Mouse (Mus musculus) liver, embryonic 13.5 days (tissue): Measurements from ENCODE around the gene Defb23. TPM values are rescaled to one million over a fixed set of nuclear protein-coding genes. Genes with fewer than 3 reads are reported as not detected.

Experiments used
- ATAC-seq: fragments of 200-750 bp; cut with Nextera tagmentation; 2 replicates; pipeline ENCODE4 v1.8.0; 2017; ENCODE audit warnings: low read depth, mild to moderate bottlenecking, moderate number of reproducible peaks, moderate library complexity
- DNase-seq: peaks from one replicate; pipeline ENCODE4 v3.0.0; 2022
- H3K27ac ChIP-seq: fragments of 300-500 bp; sonication (generic); 2 replicates; pipeline ENCODE4 v1.5.1; 2015; ENCODE audit warnings: moderate library complexity, mild to moderate bottlenecking, inconsistent platforms
- H3K27me3 ChIP-seq: fragments of 300-500 bp; sonication (generic); 2 replicates; pipeline ENCODE4 v1.6.1; 2015; ENCODE audit warnings: mild to moderate bottlenecking, inconsistent platforms
- H3K36me3 ChIP-seq: fragments of 300-500 bp; sonication (generic); 2 replicates; pipeline ENCODE4 v1.6.1; 2015; ENCODE audit warnings: mild to moderate bottlenecking, inconsistent platforms
- H3K4me1 ChIP-seq: fragments of 300-500 bp; sonication (generic); replicated peaks from 2 replicates; pipeline ENCODE4 v1.6.1; 2015; ENCODE audit warnings: inconsistent platforms
- H3K4me2 ChIP-seq: fragments of 300-500 bp; sonication (generic); 2 replicates; pipeline ENCODE4 v1.6.1; 2015; ENCODE audit warnings: inconsistent platforms, mild to moderate bottlenecking, moderate library complexity
- H3K4me3 ChIP-seq: fragments of 300-500 bp; sonication (generic); replicated peaks from 2 replicates; pipeline ENCODE4 v1.5.1; 2015; ENCODE audit warnings: mild to moderate bottlenecking, inconsistent platforms
- H3K9ac ChIP-seq: fragments of 300-500 bp; sonication (generic); 2 replicates; pipeline ENCODE4 v1.6.1; 2015; ENCODE audit warnings: mild to moderate bottlenecking, inconsistent platforms
- H3K9me3 ChIP-seq: fragments of 300-500 bp; sonication (generic); replicated peaks from 2 replicates; pipeline ENCODE4 v1.6.1; 2016; ENCODE audit warnings: inconsistent platforms
- WGBS: fragments of 180-500 bp; shearing (Covaris S2); methylation state at CpG from one replicate; pipeline ENCODE4 v1.1.7; 2015; ENCODE audit not compliant: insufficient replicate concordance; 5-methylcytosine and 5-hydroxymethylcytosine counted together
- polyA plus RNA-seq: library from polyadenylated mRNA; unstranded; fragments of >200 nt; fragmentation: Nextera tagmentation; extraction: Ambion mirVana; gene quantifications from 2 replicates; pipeline ENCODE4 v1.2.1, GENCODE M21; 2015

Gene Defb23
- polyA plus RNA-seq, 1 experiment from 2014 or later: not detected

GRCm38 (mm10) chr2:152411471-152411870 is 52.9 kb downstream of the Defb23 start:
- Histone ChIP-seq H3K9ac (peak overlapping the region; percentile 97), H3K27me3 (no peaks in the 10 kb centered on the region), H3K27ac (peak overlapping the region; percentile 88), H3K4me3 (peak overlapping the region; percentile 96), H3K9me3 (0 out of 2 replicates have a peak, but pooled peaks cover 3% of the 10 kb centered on the region), H3K4me1 (peaks cover 60% of the 10 kb centered on the region), H3K4me2 (peak overlapping the region; percentile 87), H3K36me3 (peaks cover 15% of the 10 kb centered on the region)
- no peak for DNase-seq
- no peak for ATAC-seq
- 25% methylated on average over 7 of the region's 7 CpGs for WGBS

- Histone ChIP-seq H3K4me3 (peak overlapping the region; percentile 96), H3K4me1 (peaks cover 64% of the 10 kb centered on the region)
- WGBS: 8% methylated on average over 15 of the region's 15 CpGs
Observed at GRCm38 (mm10) chr2:152410971-152411371, 53.4 kb downstream of the Defb23 start.

GRCm38 (mm10) chr2:152409781-152410180 is 54.6 kb downstream of the Defb23 start:
- no peak overlapping the region for H3K4me2 ChIP-seq
- WGBS: 76% methylated on average over 6 of the region's 6 CpGs
- H3K36me3 ChIP-seq: peaks cover 6% of the 10 kb centered on the region
- DNase-seq: no peak
- peaks cover 66% of the 10 kb centered on the region for H3K4me1 ChIP-seq
- no peak for ATAC-seq
- H3K9me3 ChIP-seq: no peaks in the 10 kb centered on the region
- H3K4me3 ChIP-seq: no peak overlapping the region
- H3K9ac ChIP-seq: no peak overlapping the region
- H3K27me3 ChIP-seq: no peaks in the 10 kb centered on the region
- peak overlapping the region; percentile 88; the same call in 1 of the 2 replicates for H3K27ac ChIP-seq

More at GRCm38 (mm10) chr2:152410971-152411371, 53.4 kb downstream of the Defb23 start:
- Histone ChIP-seq H3K4me2 (peak overlapping the region; percentile 87), H3K9ac (peak overlapping the region; percentile 97), H3K36me3 (peaks cover 11% of the 10 kb centered on the region), H3K27ac (peak overlapping the region; percentile 88), H3K9me3 (no peaks in the 10 kb centered on the region), H3K27me3 (no peaks in the 10 kb centered on the region)
- ATAC-seq (no peak), DNase-seq (no peak)

Other genes starting within 250 kb of the Defb23 start
- gene Csnk2a1, start 237.8 kb downstream of the Defb23 start, polyA plus RNA-seq: 51.5 and 53.3 TPM in 2 replicates
- 10.9 and 11.4 TPM in 2 replicates for gene Tbc1d20, start 170.8 kb downstream of the Defb23 start, polyA plus RNA-seq
- 52.2 and 52.4 TPM in 2 replicates for gene Rbck1, start 132.0 kb downstream of the Defb23 start, polyA plus RNA-seq
- gene Trib3, start 120.6 kb downstream of the Defb23 start, polyA plus RNA-seq: 2.7 and 3.3 TPM in 2 replicates
- 0.07 TPM in 1 of 2 replicates, not detected in the other for gene Nrsn2, start 88.0 kb downstream of the Defb23 start, polyA plus RNA-seq
- 1.6 TPM in 2 replicates for gene Sox12, start 66.6 kb downstream of the Defb23 start, polyA plus RNA-seq
- 14.0 and 16.2 TPM in 2 replicates for gene Zcchc3, start 49.6 kb downstream of the Defb23 start, polyA plus RNA-seq
- 0.21 and 0.27 TPM in 2 replicates for gene 6820408C15Rik, start 49.0 kb downstream of the Defb23 start, polyA plus RNA-seq
- gene Defb20, start 12.4 kb upstream of the Defb23 start, polyA plus RNA-seq: not detected in 2 replicates
- gene Defb22, start 25.5 kb upstream of the Defb23 start, polyA plus RNA-seq: not detected in 2 replicates
- gene Defb26, start 47.1 kb upstream of the Defb23 start, polyA plus RNA-seq: not detected in 2 replicates
- not detected in 2 replicates for gene Defb28, start 53.6 kb upstream of the Defb23 start, polyA plus RNA-seq
- gene Defb29, start 75.5 kb upstream of the Defb23 start, polyA plus RNA-seq: not detected in 2 replicates
- not detected in 2 replicates for gene Gm17416, start 104.7 kb upstream of the Defb23 start, polyA plus RNA-seq
- gene Defb21, start 108.1 kb upstream of the Defb23 start, polyA plus RNA-seq: not detected in 2 replicates
- gene Defb19, start 115.7 kb upstream of the Defb23 start, polyA plus RNA-seq: not detected in 2 replicates
- not detected in 2 replicates for gene Defb45, start 134.8 kb upstream of the Defb23 start, polyA plus RNA-seq
- not detected in 2 replicates for gene Defb36, start 139.7 kb upstream of the Defb23 start, polyA plus RNA-seq
- gene Defb25, start 158.4 kb upstream of the Defb23 start, polyA plus RNA-seq: not detected in 2 replicates
- gene Rem1, start 162.3 kb upstream of the Defb23 start, polyA plus RNA-seq: 0.89 and 0.95 TPM in 2 replicates
- gene H13, start 204.8 kb upstream of the Defb23 start, polyA plus RNA-seq: 49.0 and 52.9 TPM in 2 replicates
- 23.6 and 23.8 TPM in 2 replicates for gene Mcts2, start 222.4 kb upstream of the Defb23 start, polyA plus RNA-seq